In genomic region chr13:57428840-57429239, GRCm38 (mm10) we compare ENCODE assay signal across 23 mouse cellular contexts.
"Had no signal": no experiment of that assay in that cellular context is flagged by ENCODE, and none has a peak within 500 bp of the region (broad histone marks: within the 10 kb centered on the region; RNA-seq: fewer than 3 reads in every experiment).

No protein-coding gene starts in this region.

- H3K27ac ChIP-seq: heart, adult 2 months; hindbrain, embryonic 13.5 days; hindbrain, embryonic 15.5 days; hindbrain, postnatal 0 days; kidney, embryonic 15.5 days; kidney, postnatal 0 days; layer of hippocampus, adult 2 months; limb, embryonic 10.5 days; limb, embryonic 12.5 days; liver, embryonic 13.5 days had no signal

- H3K4me3 ChIP-seq: heart, adult 2 months; heart, embryonic 12.5 days; hindbrain, embryonic 13.5 days; hindbrain, embryonic 15.5 days; kidney, embryonic 15.5 days; layer of hippocampus, adult 2 months; limb, embryonic 10.5 days; limb, embryonic 12.5 days; liver, embryonic 13.5 days had no signal

- DNase-seq: forebrain, postnatal 0 days; gastrocnemius, postnatal 14 days; gastrocnemius, postnatal 36 days; heart, adult 11 months; heart, adult 2 months; heart, postnatal 14 days; heart, postnatal 36 days; kidney, adult 11 months; kidney, adult 2 months; kidney, adult 9 months; kidney, postnatal 14 days; kidney, postnatal 4 days; liver; liver, embryonic 13.5 days had no signal
